Mouse (Mus musculus) embryonic facial prominence, embryonic 14.5 days (tissue): ENCODE measurements around the gene Hcrtr1. TPM values are rescaled to one million over a fixed set of nuclear protein-coding genes. Genes with fewer than 3 reads are reported as not detected.

Source experiments
- ATAC-seq: fragments of 200-750 bp; cut with Nextera tagmentation; 2 replicates; pipeline ENCODE4 v1.8.0; 2017; ENCODE audit warnings: low read depth, moderate number of reproducible peaks, moderate TSS enrichment
- DNase-seq: peaks from one replicate; pipeline ENCODE4 v3.0.0-alpha.2; 2015; ENCODE audit warnings: low spot score
- H3K27ac ChIP-seq: fragments of 300-500 bp; sonication (generic); replicated peaks from 2 replicates; pipeline ENCODE4 v1.5.1; 2014; ENCODE audit warnings: low read depth, mild to moderate bottlenecking, low read length, moderate library complexity
- H3K27me3 ChIP-seq: fragments of 300-500 bp; sonication (generic); replicated peaks from 2 replicates; pipeline ENCODE4 v1.6.1; 2014; ENCODE audit warnings: low read length; ENCODE audit not compliant: control insufficient read depth, insufficient read depth
- H3K36me3 ChIP-seq: fragments of 300-500 bp; sonication (generic); 2 replicates; pipeline ENCODE4 v1.6.1; 2014; ENCODE audit warnings: low read length, mixed read lengths; ENCODE audit not compliant: control insufficient read depth, insufficient read depth
- H3K4me1 ChIP-seq: fragments of 300-500 bp; sonication (generic); 2 replicates; pipeline ENCODE4 v1.6.1; 2014; ENCODE audit warnings: antibody characterized with exemption, low read length; ENCODE audit not compliant: control insufficient read depth, insufficient read depth
- H3K4me2 ChIP-seq: fragments of 300-500 bp; sonication (generic); 2 replicates; pipeline ENCODE4 v1.6.1; 2014; ENCODE audit warnings: low read depth, mild to moderate bottlenecking, low read length, moderate library complexity, mixed read lengths
- H3K4me3 ChIP-seq: fragments of 300-500 bp; sonication (generic); 2 replicates; pipeline ENCODE4 v1.5.1; 2014; ENCODE audit warnings: low read depth, mild to moderate bottlenecking, low read length
- H3K9ac ChIP-seq: fragments of 300-500 bp; sonication (generic); 2 replicates; pipeline ENCODE4 v1.6.1; 2014; ENCODE audit warnings: low read depth, mild to moderate bottlenecking, low read length, moderate library complexity, mixed read lengths
- H3K9me3 ChIP-seq: fragments of 300-500 bp; sonication (generic); 2 replicates; pipeline ENCODE4 v1.6.1; 2016; ENCODE audit warnings: low read length; ENCODE audit not compliant: control insufficient read depth
- WGBS: fragments of 180-500 bp; shearing (Covaris S2); extraction: QIAGEN DNeasy Blood & Tissue Kit; methylation state at CpG from one replicate; pipeline ENCODE4 v1.1.7; 2014; 5-methylcytosine and 5-hydroxymethylcytosine counted together
- polyA plus RNA-seq: library from polyadenylated mRNA; unstranded; fragments of >200 nt; fragmentation: Nextera tagmentation; extraction: Ambion mirVana; gene quantifications from 2 replicates; pipeline ENCODE4 v1.2.1, GENCODE M21; 2014

Gene Hcrtr1
- polyA plus RNA-seq, 1 experiment from 2014 or later = 0.19 TPM

GRCm38 (mm10) chr4:130138441-130139213, 532 bp downstream of the Hcrtr1 start:
- DNase-seq = peak; percentile 71
- Histone ChIP-seq H3K27ac (no peak overlapping the region), H3K9ac (peak overlapping the region; percentile 51), H3K4me3 (peak overlapping the region; percentile 38), H3K4me1 (peaks cover 7% of the 10 kb centered on the region; the same call in 1 of the 2 replicates), H3K36me3 (no peaks in the 10 kb centered on the region), H3K27me3 (peaks cover 48% of the 10 kb centered on the region), H3K9me3 (no peaks in the 10 kb centered on the region), H3K4me2 (peak overlapping the region; percentile 74)
- under 1% methylated on average over 37 of the region's 57 CpGs for WGBS
- peak; percentile 85 for ATAC-seq

- Histone ChIP-seq H3K4me1 (0 out of 2 replicates have a peak, but pooled peaks cover 5% of the 10 kb centered on the region), H3K4me3 (no peak overlapping the region), H3K9me3 (no peaks in the 10 kb centered on the region), H3K4me2 (no peak overlapping the region), H3K27me3 (peaks cover 16% of the 10 kb centered on the region), H3K27ac (no peak overlapping the region), H3K36me3 (peaks cover under 1% of the 10 kb centered on the region; the same call in 1 of the 2 replicates), H3K9ac (no peak overlapping the region)
- DNase-seq (peak; percentile 30), ATAC-seq (no peak)
- 32% methylated on average over 6 of the region's 6 CpGs for WGBS
Measured at GRCm38 (mm10) chr4:130133399-130133798, 5.8 kb downstream of the Hcrtr1 start.

GRCm38 (mm10) chr4:130131448-130132105, 7.6 kb downstream of the Hcrtr1 start:
- Histone ChIP-seq H3K27me3 (0 out of 2 replicates have a peak, but pooled peaks cover 3% of the 10 kb centered on the region), H3K9ac (no peak overlapping the region), H3K4me1 (0 out of 2 replicates have a peak, but pooled peaks cover 5% of the 10 kb centered on the region), H3K4me3 (no peak overlapping the region), H3K27ac (no peak overlapping the region), H3K4me2 (no peak overlapping the region), H3K36me3 (peaks cover 18% of the 10 kb centered on the region), H3K9me3 (no peaks in the 10 kb centered on the region)
- ATAC-seq (no peak), DNase-seq (no peak)
- 91% methylated on average over 7 of the region's 7 CpGs for WGBS

- Histone ChIP-seq H3K9ac (no peak overlapping the region), H3K27me3 (no peaks in the 10 kb centered on the region), H3K36me3 (peaks cover 26% of the 10 kb centered on the region), H3K4me2 (no peak overlapping the region), H3K27ac (no peak overlapping the region), H3K9me3 (no peaks in the 10 kb centered on the region), H3K4me1 (0 out of 2 replicates have a peak, but pooled peaks cover 5% of the 10 kb centered on the region), H3K4me3 (no peak overlapping the region)
- ATAC-seq (peak; percentile 55), DNase-seq (no peak)
- 53% methylated on average over 13 of the region's 13 CpGs for WGBS
Measured at GRCm38 (mm10) chr4:130130641-130131350, 8.4 kb downstream of the Hcrtr1 start.

- DNase-seq (no peak), ATAC-seq (no peak)
- Histone ChIP-seq H3K36me3 (peaks cover 33% of the 10 kb centered on the region), H3K27ac (no peak overlapping the region), H3K4me1 (0 out of 2 replicates have a peak, but pooled peaks cover 5% of the 10 kb centered on the region), H3K9me3 (no peaks in the 10 kb centered on the region), H3K9ac (no peak overlapping the region), H3K4me3 (no peak overlapping the region), H3K4me2 (no peak overlapping the region), H3K27me3 (no peaks in the 10 kb centered on the region)
- 72% methylated on average over 10 of the region's 10 CpGs for WGBS
Measured at GRCm38 (mm10) chr4:130130082-130130481, 9.1 kb downstream of the Hcrtr1 start.

- Histone ChIP-seq H3K36me3 (peaks cover 45% of the 10 kb centered on the region), H3K4me3 (no peak overlapping the region), H3K4me1 (0 out of 2 replicates have a peak, but pooled peaks cover 5% of the 10 kb centered on the region), H3K9me3 (no peaks in the 10 kb centered on the region), H3K27me3 (no peaks in the 10 kb centered on the region), H3K27ac (no peak overlapping the region), H3K4me2 (no peak overlapping the region), H3K9ac (no peak overlapping the region)
- DNase-seq = no peak
- WGBS = 86% methylated on average over 5 of the region's 5 CpGs
- no peak for ATAC-seq
Measured at GRCm38 (mm10) chr4:130128907-130129306, 10.3 kb downstream of the Hcrtr1 start.

GRCm38 (mm10) chr4:130125935-130126334, 13.2 kb downstream of the Hcrtr1 start:
- H3K4me2 ChIP-seq = no peak overlapping the region
- 0 out of 2 replicates have a peak, but pooled peaks cover 9% of the 10 kb centered on the region for H3K4me1 ChIP-seq
- H3K9me3 ChIP-seq = no peaks in the 10 kb centered on the region
- DNase-seq (no peak), ATAC-seq (no peak)
- no peaks in the 10 kb centered on the region for H3K27me3 ChIP-seq
- peaks cover 73% of the 10 kb centered on the region for H3K36me3 ChIP-seq
- no peak overlapping the region for H3K27ac ChIP-seq
- 30% methylated on average over 5 of the region's 5 CpGs for WGBS
- H3K4me3 ChIP-seq = no peak overlapping the region
- no peak overlapping the region for H3K9ac ChIP-seq

- ATAC-seq (no peak), DNase-seq (no peak)
- no peaks in the 10 kb centered on the region for H3K9me3 ChIP-seq
- no peak overlapping the region for H3K4me3 ChIP-seq
- no peak overlapping the region for H3K27ac ChIP-seq
- 0 out of 2 replicates have a peak, but pooled peaks cover 6% of the 10 kb centered on the region for H3K4me1 ChIP-seq
- H3K36me3 ChIP-seq = peaks cover 73% of the 10 kb centered on the region
- no peaks in the 10 kb centered on the region for H3K27me3 ChIP-seq
- H3K9ac ChIP-seq = no peak overlapping the region
- H3K4me2 ChIP-seq = no peak overlapping the region
- WGBS = 87% methylated on average over 6 of the region's 6 CpGs
Measured at GRCm38 (mm10) chr4:130125164-130125563, 14.0 kb downstream of the Hcrtr1 start.
